ENCODE assay signal across 9 mouse cellular contexts in the genomic region with DNA sequence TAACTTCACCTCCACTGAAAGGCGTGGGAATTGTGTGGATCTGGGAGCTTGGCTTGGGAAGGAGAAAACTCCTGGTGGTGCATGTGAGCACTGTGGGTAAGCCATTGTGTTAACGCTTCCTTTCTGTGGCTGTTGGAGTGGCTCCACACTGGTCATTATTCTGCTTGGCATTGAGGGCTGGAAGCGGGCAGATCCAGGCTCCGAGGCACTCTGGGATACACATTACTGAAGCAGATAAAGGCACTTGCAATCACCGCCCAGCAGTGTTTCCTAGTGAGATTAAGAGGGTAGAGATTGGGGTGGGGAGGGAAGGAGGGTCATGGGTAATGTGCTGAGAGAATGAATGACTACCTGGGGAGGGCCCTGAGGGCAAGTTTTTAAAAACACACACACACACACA.
A peak's percentile ranks its signal among the peaks of the same experiment; 100 is the strongest.
DNase-seq lines count a peak whose midpoint lies in the region; TF ChIP-seq lines count a peak whose summit lies in the region.
"Had no signal": no experiment of that assay in that cellular context is flagged by ENCODE, and none has a peak within 500 bp of the region (broad histone marks: within the 10 kb centered on the region; RNA-seq: fewer than 3 reads in every experiment).

No protein-coding gene starts in this region.

- intact Hi-C loops in heart, postnatal 10 days (cut with DNase I): no loop called here

- no peak overlapping the region for H3K27ac ChIP-seq in layer of hippocampus, adult 2 months
- H3K27ac ChIP-seq: intestine, embryonic 15.5 days; limb, embryonic 10.5 days had no signal

- H3K4me3 ChIP-seq in layer of hippocampus, adult 2 months: no peak overlapping the region
- H3K4me3 ChIP-seq: intestine, embryonic 15.5 days; limb, embryonic 10.5 days had no signal

- TF ChIP-seq CTCF in layer of hippocampus, adult 2 months (conservative IDR thresholded peaks at IDR 0.05): peak; percentile 37

- DNase-seq in layer of hippocampus, adult 2 months (ENCODE audit: low spot score in 2 of 2): no peak
- DNase-seq in layer of hippocampus, postnatal 10 days (ENCODE audit: low spot score in 2 of 2): no peak
- peak; percentile 51 to 76 for DNase-seq in heart, adult 9 months (ENCODE audit: low spot score in 2 of 2)
- DNase-seq in heart, postnatal 10 days: peak; percentile 44 to 54
- peak; percentile 61 for DNase-seq in lung, postnatal 25 days (ENCODE audit: low spot score)
- DNase-seq in frontal cortex, postnatal 10 days (ENCODE audit: low spot score in 2 of 2): no peak
- DNase-seq in yolk sac, embryonic 10.5 days (ENCODE audit: low spot score): no peak

Comparison
In these comparisons a context has a peak if more than half of its experiments do, and no peak if none do; other contexts are left out.
1. DNase-seq: peak in heart, adult 9 months (2 of 2), heart, postnatal 10 days (2 of 2) and lung, postnatal 25 days (single experiment); none in layer of hippocampus, adult 2 months (0 of 2), layer of hippocampus, postnatal 10 days (0 of 2), frontal cortex, postnatal 10 days (0 of 2) and yolk sac, embryonic 10.5 days (single experiment).